Mouse (Mus musculus): Measurements from ENCODE around the gene Plpp2. TPM values are rescaled to one million over a fixed set of nuclear protein-coding genes. Genes with fewer than 3 reads are reported as not detected.
A peak's percentile ranks its signal among the peaks of the same experiment; 100 is the strongest.

The Plpp2 gene
- polyA plus RNA-seq, 1 experiment from 2014 or later = 141 TPM

- no peak for TF ChIP-seq CTCF (IDR thresholded peaks at IDR 0.05; ENCODE audit: low read depth)
- H3K9me3 ChIP-seq (ENCODE audit: control insufficient read depth) = no peaks in the 10 kb centered on the region
- H3K4me2 ChIP-seq (replicated peaks; ENCODE audit: low read depth) = no peak overlapping the region
- H3K27ac ChIP-seq (ENCODE audit: low read depth, low read length) = no peak overlapping the region
- no peak for ATAC-seq
- no peak overlapping the region for H3K4me3 ChIP-seq (ENCODE audit: low read depth, low read length)
- H3K27me3 ChIP-seq (replicated peaks; ENCODE audit: control insufficient read depth, insufficient read depth, low read length) = no peaks in the 10 kb centered on the region
- H3K36me3 ChIP-seq (ENCODE audit: control insufficient read depth, insufficient read depth) = peaks cover 32% of the 10 kb centered on the region; the same call in 1 of the 2 replicates
- no peak overlapping the region for H3K9ac ChIP-seq (ENCODE audit: low read depth, low read length)
- no peaks in the 10 kb centered on the region for H3K4me1 ChIP-seq (replicated peaks; ENCODE audit: control insufficient read depth, insufficient read depth, low read length)
- 95% methylated on average over 1 of the region's 1 CpGs for WGBS
Measured at GRCm38 (mm10) chr10:79524433-79524832, 9.2 kb downstream of the Plpp2 start.

GRCm38 (mm10) chr10:79506709-79507108, 26.9 kb downstream of the Plpp2 start:
- no peak for TF ChIP-seq CTCF (IDR thresholded peaks at IDR 0.05; ENCODE audit: low read depth)
- H3K27ac ChIP-seq (ENCODE audit: low read depth, low read length) = no peak overlapping the region
- no peak overlapping the region for H3K4me2 ChIP-seq (replicated peaks; ENCODE audit: low read depth)
- H3K27me3 ChIP-seq (replicated peaks; ENCODE audit: control insufficient read depth, insufficient read depth, low read length) = no peaks in the 10 kb centered on the region
- H3K4me1 ChIP-seq (replicated peaks; ENCODE audit: control insufficient read depth, insufficient read depth, low read length) = 0 out of 2 replicates have a peak, but pooled peaks cover 4% of the 10 kb centered on the region
- H3K36me3 ChIP-seq (ENCODE audit: control insufficient read depth, insufficient read depth) = no peaks in the 10 kb centered on the region; the same call in 1 of the 2 replicates
- H3K4me3 ChIP-seq (ENCODE audit: low read depth, low read length) = no peak overlapping the region
- no peak for ATAC-seq
- H3K9ac ChIP-seq (ENCODE audit: low read depth, low read length) = no peak overlapping the region
- H3K9me3 ChIP-seq (ENCODE audit: control insufficient read depth) = no peaks in the 10 kb centered on the region
- WGBS = 56% methylated on average over 2 of the region's 2 CpGs

GRCm38 (mm10) chr10:79502830-79503644, 30.6 kb downstream of the Plpp2 start:
- H3K4me2 ChIP-seq (replicated peaks; ENCODE audit: low read depth) = no peak overlapping the region
- 0 out of 2 replicates have a peak, but pooled peaks cover 4% of the 10 kb centered on the region for H3K4me1 ChIP-seq (replicated peaks; ENCODE audit: control insufficient read depth, insufficient read depth, low read length)
- WGBS = 39% methylated on average over 6 of the region's 6 CpGs
- H3K36me3 ChIP-seq (ENCODE audit: control insufficient read depth, insufficient read depth) = no peaks in the 10 kb centered on the region; the same call in 1 of the 2 replicates
- TF ChIP-seq CTCF (IDR thresholded peaks at IDR 0.05; ENCODE audit: low read depth) = peak; percentile 72
- H3K27ac ChIP-seq (ENCODE audit: low read depth, low read length) = no peak overlapping the region
- no peaks in the 10 kb centered on the region for H3K9me3 ChIP-seq (ENCODE audit: control insufficient read depth)
- no peaks in the 10 kb centered on the region for H3K27me3 ChIP-seq (replicated peaks; ENCODE audit: control insufficient read depth, insufficient read depth, low read length)
- ATAC-seq = peak; percentile 88
- no peak overlapping the region for H3K4me3 ChIP-seq (ENCODE audit: low read depth, low read length)
- no peak overlapping the region for H3K9ac ChIP-seq (ENCODE audit: low read depth, low read length)

- Histone ChIP-seq H3K4me2 (replicated peaks; ENCODE audit: low read depth) (no peak overlapping the region), H3K9me3 (ENCODE audit: control insufficient read depth) (no peaks in the 10 kb centered on the region), H3K4me1 (replicated peaks; ENCODE audit: control insufficient read depth, insufficient read depth, low read length) (no peaks in the 10 kb centered on the region), H3K27ac (ENCODE audit: low read depth, low read length) (no peak overlapping the region), H3K27me3 (replicated peaks; ENCODE audit: control insufficient read depth, insufficient read depth, low read length) (no peaks in the 10 kb centered on the region), H3K4me3 (ENCODE audit: low read depth, low read length) (no peak overlapping the region), H3K9ac (ENCODE audit: low read depth, low read length) (no peak overlapping the region), H3K36me3 (ENCODE audit: control insufficient read depth, insufficient read depth) (no peaks in the 10 kb centered on the region)
- no peak for ATAC-seq
- TF ChIP-seq CTCF (IDR thresholded peaks at IDR 0.05; ENCODE audit: low read depth) = no peak
- WGBS = 40% methylated on average over 2 of the region's 2 CpGs
Measured at GRCm38 (mm10) chr10:79496701-79497288, 36.8 kb downstream of the Plpp2 start.

- 45% methylated on average over 3 of the region's 3 CpGs for WGBS
Measured at GRCm38 (mm10) chr10:79495886-79496285, 37.7 kb downstream of the Plpp2 start.

More at GRCm38 (mm10) chr10:79495886-79496285, 37.7 kb downstream of the Plpp2 start:
- Histone ChIP-seq H3K4me1 (replicated peaks; ENCODE audit: control insufficient read depth, insufficient read depth, low read length) (no peaks in the 10 kb centered on the region), H3K9ac (ENCODE audit: low read depth, low read length) (no peak overlapping the region), H3K27me3 (replicated peaks; ENCODE audit: control insufficient read depth, insufficient read depth, low read length) (no peaks in the 10 kb centered on the region), H3K9me3 (ENCODE audit: control insufficient read depth) (no peaks in the 10 kb centered on the region), H3K36me3 (ENCODE audit: control insufficient read depth, insufficient read depth) (no peaks in the 10 kb centered on the region), H3K27ac (ENCODE audit: low read depth, low read length) (no peak overlapping the region), H3K4me2 (replicated peaks; ENCODE audit: low read depth) (no peak overlapping the region), H3K4me3 (ENCODE audit: low read depth, low read length) (no peak overlapping the region)
- ATAC-seq = no peak
- no peak for TF ChIP-seq CTCF (IDR thresholded peaks at IDR 0.05; ENCODE audit: low read depth)

Small RNA genes lying within 50 kb of the gene (microRNA-seq; reads per million reads assigned to microRNA genes)
- 2.2 reads per million for gene Mir6909

Other genes starting within 250 kb of the Plpp2 start
- gene Vmn2r82, start 177.3 kb downstream of the Plpp2 start, polyA plus RNA-seq (2015; fragmentation: Nextera tagmentation; extraction: Ambion mirVana) = not detected in 2 replicates
- not detected in 2 replicates for gene Vmn2r83, start 65.1 kb downstream of the Plpp2 start, polyA plus RNA-seq (2015; fragmentation: Nextera tagmentation; extraction: Ambion mirVana)
- gene Mier2, start 21.4 kb upstream of the Plpp2 start, polyA plus RNA-seq (2015; fragmentation: Nextera tagmentation; extraction: Ambion mirVana) = 15.6 and 16.2 TPM in 2 replicates
- not detected in 2 replicates for gene Theg, start 53.5 kb upstream of the Plpp2 start, polyA plus RNA-seq (2015; fragmentation: Nextera tagmentation; extraction: Ambion mirVana)
- gene C2cd4c, start 80.2 kb upstream of the Plpp2 start, polyA plus RNA-seq (2015; fragmentation: Nextera tagmentation; extraction: Ambion mirVana) = 0.05 TPM in 2 replicates
- gene Shc2, start 104.1 kb upstream of the Plpp2 start, polyA plus RNA-seq (2015; fragmentation: Nextera tagmentation; extraction: Ambion mirVana) = 1.9 and 2.2 TPM in 2 replicates
- gene Odf3l2, start 111.9 kb upstream of the Plpp2 start, polyA plus RNA-seq (2015; fragmentation: Nextera tagmentation; extraction: Ambion mirVana) = not detected in 2 replicates
- gene Madcam1, start 130.8 kb upstream of the Plpp2 start, polyA plus RNA-seq (2015; fragmentation: Nextera tagmentation; extraction: Ambion mirVana) = 15.6 and 16.9 TPM in 2 replicates
- gene Tpgs1, start 135.6 kb upstream of the Plpp2 start, polyA plus RNA-seq (2015; fragmentation: Nextera tagmentation; extraction: Ambion mirVana) = 47.6 and 48.5 TPM in 2 replicates
- 88.0 and 89.6 TPM in 2 replicates for gene Cdc34, start 148.4 kb upstream of the Plpp2 start, polyA plus RNA-seq (2015; fragmentation: Nextera tagmentation; extraction: Ambion mirVana)
- 0.16 and 0.26 TPM in 2 replicates for gene Gzmm, start 155.2 kb upstream of the Plpp2 start, polyA plus RNA-seq (2015; fragmentation: Nextera tagmentation; extraction: Ambion mirVana)
- gene Bsg, start 170.7 kb upstream of the Plpp2 start, polyA plus RNA-seq (2015; fragmentation: Nextera tagmentation; extraction: Ambion mirVana) = 888 and 937 TPM in 2 replicates
- gene Hcn2, start 182.8 kb upstream of the Plpp2 start, polyA plus RNA-seq (2015; fragmentation: Nextera tagmentation; extraction: Ambion mirVana) = 0.38 and 0.43 TPM in 2 replicates
- 18.7 and 20.1 TPM in 2 replicates for gene Polrmt, start 212.8 kb upstream of the Plpp2 start, polyA plus RNA-seq (2015; fragmentation: Nextera tagmentation; extraction: Ambion mirVana)
- gene Fgf22, start 221.3 kb upstream of the Plpp2 start, polyA plus RNA-seq (2015; fragmentation: Nextera tagmentation; extraction: Ambion mirVana) = 0.13 TPM in 1 of 2 replicates, not detected in the other
- 41.2 and 43.5 TPM in 2 replicates for gene Rnf126, start 233.2 kb upstream of the Plpp2 start, polyA plus RNA-seq (2015; fragmentation: Nextera tagmentation; extraction: Ambion mirVana)
- 7.3 and 8.9 TPM in 2 replicates for gene Fstl3, start 243.5 kb upstream of the Plpp2 start, polyA plus RNA-seq (2015; fragmentation: Nextera tagmentation; extraction: Ambion mirVana)

Measured in intestine, postnatal 0 days (tissue).